Mouse (Mus musculus) liver, adult (tissue): Measurements from ENCODE around the gene Borcs6.

ENCODE experiments used
- GATA4 ChIP-seq: IDR thresholded peaks from 2 replicates; pipeline ENCODE4 v1.6.1; 2014; ENCODE audit warnings: mild to moderate bottlenecking, low read length; ENCODE audit not compliant: insufficient replicate concordance

Gene Borcs6

GRCm38 (mm10) chr11:69038173-69038572 lies 21.3 kb upstream of the Borcs6 start:
- no peak for TF ChIP-seq GATA4

GRCm38 (mm10) chr11:69045531-69046394 lies 13.8 kb upstream of the Borcs6 start, which contains the start of gene Aurkb:
Gene Aurkb (plus strand): TSS chr11:69045647.
- no peak for TF ChIP-seq GATA4

- no peak for TF ChIP-seq GATA4
These were observed 13.1 kb upstream of the Borcs6 start for GRCm38 (mm10) chr11:69046395-69046774.

GRCm38 (mm10) chr11:69047592-69047991 lies 11.9 kb upstream of the Borcs6 start:
- TF ChIP-seq GATA4: no peak

- no peak for TF ChIP-seq GATA4
These were observed 11.4 kb upstream of the Borcs6 start for GRCm38 (mm10) chr11:69048151-69048550.

GRCm38 (mm10) chr11:69050748-69051147 lies 8.8 kb upstream of the Borcs6 start:
- no peak for TF ChIP-seq GATA4

- TF ChIP-seq GATA4: no peak
These were observed 7.7 kb upstream of the Borcs6 start for GRCm38 (mm10) chr11:69051771-69052170.

GRCm38 (mm10) chr11:69052824-69053421 lies 6.6 kb upstream of the Borcs6 start:
- no peak for TF ChIP-seq GATA4

- no peak for TF ChIP-seq GATA4
These were observed 5.7 kb upstream of the Borcs6 start for GRCm38 (mm10) chr11:69053848-69054247.

- TF ChIP-seq GATA4: no peak
These were observed 1.3 kb upstream of the Borcs6 start for GRCm38 (mm10) chr11:69058265-69058664.

GRCm38 (mm10) chr11:69058729-69059356 lies 674 bp upstream of the Borcs6 start:
- no peak for TF ChIP-seq GATA4

- no peak for TF ChIP-seq GATA4
These were observed 476 bp downstream of the Borcs6 start for GRCm38 (mm10) chr11:69059975-69060411.

- no peak for TF ChIP-seq GATA4
These were observed 1.1 kb downstream of the Borcs6 start for GRCm38 (mm10) chr11:69060448-69061254.

- no peak for TF ChIP-seq GATA4
These were observed 1.9 kb downstream of the Borcs6 start for GRCm38 (mm10) chr11:69061255-69061912.
